Comparison of ENCODE assay signal across 10 mouse cellular contexts in the genomic region with DNA sequence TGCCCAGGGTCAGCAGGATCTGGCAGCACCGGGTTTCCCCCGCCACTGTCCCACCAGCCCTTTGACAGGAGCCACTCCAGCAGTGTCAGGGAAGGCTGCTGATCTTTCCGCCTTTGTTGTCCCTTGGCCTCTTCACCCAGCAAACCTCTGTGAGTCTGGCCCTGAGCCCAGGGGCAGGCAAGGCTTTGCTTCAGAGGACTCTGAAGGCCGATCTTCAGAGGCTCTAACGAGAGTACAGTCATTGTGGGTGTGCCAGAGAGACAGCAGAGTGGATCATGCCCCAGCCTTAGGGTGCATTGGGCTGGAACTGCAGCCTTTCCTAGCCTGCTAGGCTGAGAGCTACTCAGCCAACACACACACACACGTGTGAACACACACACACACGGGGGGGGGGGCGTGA.
DNase-seq lines count a peak whose midpoint lies in the region; ATAC-seq lines count a peak whose summit lies in the region.
"Had no signal": no experiment of that assay in that cellular context is flagged by ENCODE, and none has a peak within 500 bp of the region (broad histone marks: within the 10 kb centered on the region; RNA-seq: fewer than 3 reads in every experiment).

No protein-coding gene starts in this region.

- H3K9me3 ChIP-seq in liver, embryonic 12.5 days (replicated peaks): no peaks in the 10 kb centered on the region
- H3K9me3 ChIP-seq: lung, embryonic 15.5 days had no signal

- H3K27ac ChIP-seq in liver, embryonic 12.5 days: no peak overlapping the region
- H3K27ac ChIP-seq: lung, embryonic 15.5 days had no signal

- no peaks in the 10 kb centered on the region for H3K36me3 ChIP-seq in liver, embryonic 12.5 days
- H3K36me3 ChIP-seq: lung, embryonic 15.5 days had no signal

- H3K4me3 ChIP-seq in liver, embryonic 12.5 days: no peak overlapping the region
- H3K4me3 ChIP-seq: lung, embryonic 15.5 days had no signal

- H3K4me2 ChIP-seq in liver, embryonic 12.5 days: no peak overlapping the region
- H3K4me2 ChIP-seq: lung, embryonic 15.5 days had no signal

- H3K27me3 ChIP-seq in liver, embryonic 12.5 days (replicated peaks): no peaks in the 10 kb centered on the region
- H3K27me3 ChIP-seq: lung, embryonic 15.5 days had no signal

- intact Hi-C loops in heart, postnatal 25 days (cut with DNase I): loop anchor here (2.0 kb wide), 1 partner anchor 15 kb away; no protein-coding TSS in a partner anchor

- peaks cover 81% of the 10 kb centered on the region for H3K4me1 ChIP-seq in liver, embryonic 12.5 days

- WGBS in liver, embryonic 12.5 days (ENCODE audit: insufficient replicate concordance): 64% methylated on average over 7 of the region's 8 CpGs

- H3K9ac ChIP-seq in liver, embryonic 12.5 days: no peak overlapping the region
- H3K9ac ChIP-seq: lung, embryonic 15.5 days had no signal

- DNase-seq in heart, adult 18-20 months: peak; percentile 49 to 66
- DNase-seq in heart, postnatal 25 days (ENCODE audit: low spot score): no peak
- peak; percentile 81 for DNase-seq in Muller cell, postnatal 12 days (ENCODE audit: inconsistent ontology term)
- DNase-seq in brain, adult 2 months (ENCODE audit: low read depth, low spot score): peak; percentile 38
- peak; percentile 87 for DNase-seq in kidney, adult 9 months
- DNase-seq: retina, postnatal 1 day had no signal

- ATAC-seq in megakaryocyte-erythroid progenitor cell, adult 5-6 weeks (replicated peaks; ENCODE audit: low FRiP score, low TSS enrichment, poor library complexity, severe bottlenecking): no peak
- ATAC-seq in monocyte, adult 5-6 weeks (replicated peaks; ENCODE audit: insufficient number of reproducible peaks, low FRiP score, low TSS enrichment, poor library complexity, severe bottlenecking): no peak
- no peak for ATAC-seq in liver, embryonic 12.5 days
